Mouse (Mus musculus): Measurements from ENCODE around the gene Cpsf3.

The Cpsf3 gene

DNA sequence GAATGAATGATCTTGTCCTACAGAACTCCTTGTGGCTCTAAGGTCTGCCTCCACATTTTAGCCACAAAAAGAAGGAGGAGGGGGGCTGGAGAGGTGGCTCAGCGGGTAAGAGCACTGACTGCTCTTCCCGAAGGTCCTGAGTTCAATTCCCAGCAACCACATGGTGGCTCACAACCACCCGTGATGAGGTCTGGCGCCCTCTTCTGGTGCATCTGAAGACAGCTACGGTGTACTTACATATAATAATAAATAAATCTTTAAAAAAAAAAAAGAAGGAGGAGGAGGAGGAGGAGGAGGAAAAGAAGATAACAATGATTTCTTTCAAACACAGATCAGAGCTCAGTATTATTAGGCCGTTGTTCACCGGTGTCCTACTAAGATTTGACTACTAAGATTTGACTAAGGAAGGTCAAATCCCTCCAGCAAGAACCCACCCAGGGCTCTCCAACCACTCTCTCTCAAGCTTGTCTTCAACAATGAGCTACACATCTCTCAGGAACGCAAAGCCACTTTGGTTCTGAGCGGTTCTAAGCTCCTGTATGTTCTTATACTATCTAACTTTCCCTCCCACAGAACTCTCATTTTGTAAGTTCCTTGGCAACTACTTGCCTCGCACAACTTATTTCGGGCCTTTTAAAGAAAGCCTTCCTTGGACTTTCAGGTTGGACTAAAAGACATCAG is at the start of gene Cpsf3:
TSS of gene Cpsf3 (plus strand) at position 631 of the 681 bp plus-strand sequence.
- no peak for DNase-seq (ENCODE audit: low spot score in 2 of 2)

- no peak for DNase-seq (ENCODE audit: low spot score in 2 of 2)
These were observed 43.2 kb upstream of the Cpsf3 start for GRCm38 (mm10) chr12:21241965-21242364.

GRCm38 (mm10) chr12:21244375-21244960 is 40.7 kb upstream of the Cpsf3 start:
- no peak for DNase-seq (ENCODE audit: low spot score in 2 of 2)

DNA sequence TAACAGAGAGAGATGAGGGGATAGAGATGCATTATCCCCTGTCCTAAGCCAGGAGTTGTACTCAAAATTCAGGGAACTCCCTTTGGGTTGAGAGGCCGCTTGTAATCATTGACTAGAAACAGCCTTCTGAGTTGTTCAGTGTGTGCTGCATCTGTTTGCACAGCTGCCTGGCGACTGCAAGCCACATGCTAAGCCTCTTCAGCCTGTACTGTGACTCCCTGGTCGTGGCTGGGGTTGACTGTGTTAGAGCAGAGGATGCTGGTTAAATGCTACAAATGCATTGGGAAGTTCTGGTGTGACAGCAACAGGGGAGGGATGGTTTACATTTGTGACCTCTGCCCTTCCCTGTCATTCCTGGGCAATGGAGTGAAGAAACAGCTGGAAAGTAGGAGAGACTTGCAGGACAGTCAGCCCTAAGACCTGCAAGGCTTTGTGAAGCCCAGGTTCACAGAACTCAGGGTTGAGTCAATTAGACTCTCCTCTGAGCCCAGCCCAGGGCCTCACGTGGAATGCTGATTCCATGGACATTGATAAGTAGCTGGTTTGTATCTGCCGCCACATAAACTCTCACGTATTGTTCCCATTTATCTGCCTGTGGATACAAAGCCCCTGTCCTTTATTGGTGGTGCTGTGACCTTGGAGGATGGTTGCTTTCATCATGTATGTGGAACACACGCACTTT is 37.3 kb upstream of the Cpsf3 start:
- no peak for DNase-seq (ENCODE audit: low spot score in 2 of 2)

GRCm38 (mm10) chr12:21260494-21261256 is 24.5 kb upstream of the Cpsf3 start:
- no peak for DNase-seq (ENCODE audit: low spot score in 2 of 2)

GRCm38 (mm10) chr12:21261521-21261920 is 23.7 kb upstream of the Cpsf3 start:
- DNase-seq (ENCODE audit: low spot score in 2 of 2), result no peak

DNA sequence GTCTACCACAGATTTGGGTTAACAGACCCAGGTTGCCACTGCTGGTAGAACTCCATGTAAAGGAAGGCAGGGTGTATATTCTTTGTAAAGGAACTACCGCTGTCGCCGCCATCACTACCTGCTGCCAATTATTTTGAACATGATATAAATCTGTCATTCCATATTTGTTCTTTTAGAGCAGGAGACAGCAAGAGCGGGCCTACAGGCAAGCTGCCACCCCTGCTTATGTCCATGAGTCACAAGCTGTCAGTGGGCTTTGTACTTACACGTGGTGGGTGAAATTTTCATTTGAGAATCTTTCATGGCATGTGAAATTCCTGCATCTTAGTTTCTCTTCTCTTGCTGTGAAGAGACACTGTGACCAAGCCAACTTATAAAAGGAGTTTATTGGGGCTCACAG is 21.9 kb upstream of the Cpsf3 start:
- no peak for DNase-seq (ENCODE audit: low spot score in 2 of 2)

GRCm38 (mm10) chr12:21264241-21264640 is 20.9 kb upstream of the Cpsf3 start:
- DNase-seq (ENCODE audit: low spot score in 2 of 2), result no peak

- no peak for DNase-seq (ENCODE audit: low spot score in 2 of 2)
These were observed 20.2 kb upstream of the Cpsf3 start for GRCm38 (mm10) chr12:21264970-21265369.

- no peak for DNase-seq (ENCODE audit: low spot score in 2 of 2)
These were observed 19.7 kb upstream of the Cpsf3 start for GRCm38 (mm10) chr12:21265501-21265900.

DNA sequence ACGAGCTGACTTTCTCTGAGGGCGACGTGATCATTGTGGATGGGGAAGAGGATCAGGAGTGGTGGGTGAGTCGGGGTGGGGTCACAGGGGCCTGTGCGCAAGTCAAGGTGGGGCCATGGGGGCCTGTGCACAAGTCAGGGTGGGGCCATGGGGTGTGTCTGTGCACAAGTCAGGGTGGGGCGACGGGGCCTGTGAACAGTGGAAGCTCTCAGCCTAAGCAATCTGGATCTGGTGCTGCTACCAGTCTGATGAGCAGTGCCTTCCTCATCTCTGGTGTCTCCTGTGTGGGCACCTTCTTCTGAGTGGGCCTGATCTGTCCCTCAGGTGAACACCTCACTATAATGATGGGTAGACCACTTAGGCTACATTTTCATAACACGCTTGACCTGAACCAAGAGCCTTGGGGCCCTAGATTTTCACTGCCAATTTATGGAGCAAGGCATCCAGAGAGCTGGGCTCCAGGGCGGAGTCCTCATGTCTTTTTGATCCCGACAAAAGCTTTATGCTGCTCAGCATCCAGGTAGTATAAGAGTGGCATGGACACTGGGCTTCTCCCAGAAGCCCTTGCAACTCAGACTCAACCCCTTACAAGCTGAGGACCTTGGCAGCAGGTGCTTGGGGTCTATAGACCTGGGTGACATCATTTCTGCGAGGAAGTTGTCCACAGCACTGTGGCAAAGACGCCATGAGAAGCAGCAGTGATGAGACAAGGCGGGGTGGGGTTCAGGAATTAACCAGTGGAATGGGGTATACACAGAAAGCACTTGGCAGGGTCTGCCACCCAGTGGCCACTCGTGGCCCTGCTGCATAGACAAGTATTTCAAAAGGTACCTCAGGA is 19.0 kb upstream of the Cpsf3 start:
- DNase-seq (ENCODE audit: low spot score in 2 of 2), result peak; percentile 65 to 72

DNA sequence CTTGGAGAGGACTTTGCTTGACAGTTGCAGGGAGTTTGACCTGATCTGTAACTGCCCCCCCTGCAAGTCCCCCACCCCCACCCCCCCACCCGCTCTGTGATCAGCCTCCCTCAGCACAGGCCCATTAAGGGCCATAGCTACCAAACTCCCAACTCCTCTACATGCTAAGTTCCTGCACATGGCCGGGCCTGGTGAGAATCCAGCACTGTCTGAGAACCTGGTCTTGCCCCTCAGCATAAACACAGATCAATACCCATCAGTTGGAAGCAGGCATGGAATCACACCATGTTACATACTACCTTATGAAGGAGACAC is 18.4 kb upstream of the Cpsf3 start:
- no peak for DNase-seq (ENCODE audit: low spot score in 2 of 2)

DNA sequence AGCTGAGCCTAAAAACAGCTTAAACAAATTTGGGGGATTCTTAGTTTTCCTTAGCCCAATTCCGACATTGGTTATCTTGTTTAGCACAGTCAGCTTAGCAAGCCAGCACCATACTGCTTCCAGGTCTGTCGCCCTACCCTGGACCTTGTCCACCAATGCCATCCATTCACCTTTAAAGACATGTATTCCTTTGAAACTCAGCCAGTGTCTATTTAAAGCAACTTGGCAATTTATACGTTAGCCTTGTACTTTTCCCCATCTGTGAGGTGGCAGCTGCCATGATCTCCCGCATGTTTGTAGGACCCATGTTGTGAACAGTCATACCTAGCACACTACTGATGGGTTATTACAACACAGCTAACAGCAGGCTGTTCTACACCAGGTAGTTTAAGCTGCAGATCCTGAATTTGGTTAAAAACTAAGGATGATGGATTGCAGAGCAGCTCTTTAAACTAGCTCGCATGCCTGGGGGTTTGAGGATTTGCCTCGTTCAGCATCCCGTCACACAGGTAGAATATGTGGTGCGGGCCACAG is 17.0 kb upstream of the Cpsf3 start:
- DNase-seq (ENCODE audit: low spot score in 2 of 2), result no peak

DNA sequence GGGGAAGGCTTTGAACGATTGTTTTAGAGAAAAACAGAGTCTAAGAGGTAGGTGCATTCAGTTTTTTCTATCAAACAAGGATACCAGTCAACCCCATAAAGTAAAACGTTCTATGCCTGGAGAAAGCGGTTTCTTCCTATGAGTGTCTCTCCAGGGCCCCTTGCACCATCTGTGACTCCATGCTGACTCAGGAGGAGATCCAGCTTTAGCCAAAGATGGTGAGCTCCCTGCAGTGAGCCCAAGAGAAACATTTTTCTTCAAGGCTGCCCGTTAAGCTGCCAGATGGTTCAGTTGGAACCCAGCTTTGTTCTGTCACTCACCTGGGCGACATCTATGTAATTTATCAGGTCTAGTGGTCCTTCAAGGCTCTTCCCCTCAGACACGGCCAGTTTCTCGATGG is 10.7 kb upstream of the Cpsf3 start:
- DNase-seq (ENCODE audit: low spot score in 2 of 2), result no peak

DNA sequence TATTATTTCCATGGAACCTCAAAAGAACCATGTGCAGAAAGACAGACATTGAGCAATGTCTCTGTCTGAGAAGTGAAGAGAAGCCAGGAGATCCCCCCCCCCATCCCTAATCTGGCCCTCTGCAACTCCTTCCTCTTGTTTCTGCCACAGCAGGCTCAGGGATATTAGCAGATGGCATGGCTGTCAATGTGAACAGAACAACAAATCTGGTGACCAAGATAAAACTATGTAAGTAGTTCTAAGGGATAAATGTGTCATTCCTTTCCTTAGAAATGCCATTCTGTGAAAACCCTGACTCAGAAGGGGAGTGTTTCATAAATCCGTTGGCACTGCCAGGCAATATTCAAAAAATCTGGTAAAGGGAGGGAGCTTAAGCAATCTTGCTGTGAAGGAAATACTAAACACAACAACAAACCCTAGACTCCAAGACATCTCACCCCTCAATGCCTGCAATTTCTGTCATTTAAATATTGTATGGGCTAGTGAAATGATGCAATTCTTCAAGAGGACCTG is 7.8 kb upstream of the Cpsf3 start:
- no peak for DNase-seq (ENCODE audit: low spot score in 2 of 2)

DNA sequence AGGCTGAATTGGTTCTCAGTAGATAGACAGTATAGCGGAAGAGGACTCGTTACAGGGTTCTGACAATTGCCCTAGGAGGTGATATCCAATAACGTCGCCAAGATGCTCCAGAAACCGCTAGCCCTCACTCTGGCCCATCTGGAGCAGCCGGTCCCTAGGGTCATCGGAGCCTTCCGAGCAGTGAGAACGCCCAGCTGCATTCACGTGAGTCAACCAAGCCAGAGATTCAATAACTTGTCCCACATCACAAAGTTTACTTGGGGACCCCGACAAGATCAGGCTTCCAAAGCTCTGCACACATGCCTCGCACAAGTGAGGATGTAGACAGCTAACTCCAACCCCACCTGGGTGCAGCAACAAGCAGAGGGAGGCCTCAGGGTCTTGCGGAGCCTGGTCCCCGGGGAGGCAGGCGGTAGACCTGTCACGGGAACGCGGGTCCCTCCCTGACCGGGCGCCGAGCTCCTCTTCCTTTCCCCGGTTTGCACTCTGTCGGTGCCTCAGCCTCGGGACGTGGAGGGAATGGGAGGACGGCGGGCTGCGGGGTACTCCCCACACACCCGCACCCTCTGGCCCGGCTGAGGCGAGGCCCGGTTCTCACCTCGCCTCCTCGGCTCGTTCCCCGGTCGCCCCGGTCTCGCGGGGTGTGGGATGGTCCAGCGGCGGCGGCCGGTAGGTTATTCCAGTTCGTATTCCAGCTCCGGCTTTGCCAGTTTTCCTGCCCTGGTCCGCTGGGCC is 484 bp downstream of the Cpsf3 start:
- DNase-seq (ENCODE audit: low spot score in 2 of 2), result no peak

- DNase-seq (ENCODE audit: low spot score in 2 of 2), result peak; percentile 97 to 99
These were observed 1.0 kb downstream of the Cpsf3 start, which contains the start of gene Itgb1bp1 for GRCm38 (mm10) chr12:21286243-21286622. TSS of gene Itgb1bp1 (minus strand) at chr12:21286284.

DNA sequence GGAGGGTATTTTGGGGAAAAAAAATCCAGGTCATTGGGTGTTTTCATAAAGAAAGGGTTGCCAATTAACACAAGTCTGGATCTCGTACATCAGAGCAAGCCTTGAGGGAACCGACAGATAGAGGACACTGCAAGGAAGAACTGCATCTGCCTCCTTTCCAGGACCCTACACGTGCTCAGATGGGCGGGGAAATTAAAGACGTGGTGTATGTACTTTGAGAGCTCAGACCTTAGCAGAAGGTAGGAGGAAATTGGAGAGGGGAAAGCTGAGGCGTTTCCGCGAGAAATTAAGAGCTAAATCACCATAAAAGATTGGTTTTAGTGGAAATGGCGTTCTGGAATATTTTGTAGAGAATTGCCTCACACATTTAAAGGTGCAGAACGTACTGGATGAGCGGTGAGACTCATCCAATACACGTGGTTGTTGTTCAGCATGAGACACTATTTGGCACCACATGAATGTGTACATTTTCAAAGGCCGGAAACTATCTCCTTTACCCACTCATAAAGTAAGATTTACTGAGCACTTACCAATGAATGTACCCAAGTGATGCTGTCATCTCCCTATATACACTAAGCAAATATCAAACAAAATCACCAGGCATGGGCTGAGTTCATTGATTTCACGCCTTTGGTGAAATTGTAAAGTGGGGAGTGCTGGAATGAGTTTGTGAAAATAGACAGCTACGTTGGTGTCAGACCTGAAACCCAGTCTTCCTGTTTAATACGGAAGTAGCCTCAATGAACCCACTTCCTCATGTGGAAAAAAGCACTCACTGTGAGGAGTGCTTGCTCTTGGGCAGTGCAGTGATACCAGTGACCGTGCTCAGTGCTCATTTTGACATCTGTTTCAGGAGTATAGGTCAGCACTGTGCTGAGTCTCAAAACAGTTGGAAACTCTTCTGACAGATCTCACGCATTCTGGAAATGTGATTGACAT is 1.8 kb downstream of the Cpsf3 start:
- no peak for DNase-seq (ENCODE audit: low spot score in 2 of 2)

- no peak for DNase-seq (ENCODE audit: low spot score in 2 of 2)
These were observed 3.7 kb downstream of the Cpsf3 start for GRCm38 (mm10) chr12:21288716-21289395.
